Mouse (Mus musculus) cerebellum, postnatal 25 days (tissue): ENCODE measurements around the gene Pde4d.

ENCODE experiments used
- DNase-seq, 2 experiments: peaks; one replicate each; pipeline ENCODE4 v3.0.0; 2021; ENCODE audit warnings: mixed read lengths in 2 of 2

Gene Pde4d

GRCm38 (mm10) chr13:108449116-108450097 lies at the start of gene Pde4d:
Pde4d (plus strand) TSS chr13:108449948.
- DNase-seq, result no peak

- no peak for DNase-seq
These were observed 46.6 kb upstream of the Pde4d start for GRCm38 (mm10) chr13:108403197-108403596.

- DNase-seq, result no peak
These were observed 45.4 kb upstream of the Pde4d start for GRCm38 (mm10) chr13:108404372-108404771.

DNA sequence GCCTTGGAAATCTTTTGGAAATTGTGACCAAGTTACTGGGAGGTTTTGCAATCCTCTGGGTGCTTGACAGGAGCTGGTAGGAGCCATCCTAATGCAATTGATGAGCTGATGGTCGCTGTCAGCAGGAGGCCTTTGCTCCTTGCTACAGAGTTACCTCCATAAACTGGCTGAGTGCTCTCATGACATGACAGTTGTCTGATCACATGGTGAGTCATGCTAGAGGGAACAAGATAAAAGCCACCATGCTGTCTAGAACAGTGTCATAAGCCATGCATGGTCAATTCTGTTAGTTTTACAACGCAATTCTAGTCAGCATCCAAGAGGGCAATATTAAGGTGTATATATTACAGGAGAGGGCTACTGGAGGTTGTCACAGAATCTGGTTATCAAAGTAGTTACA lies 34.3 kb upstream of the Pde4d start:
- DNase-seq, result no peak

- no peak for DNase-seq
These were observed 30.8 kb upstream of the Pde4d start for GRCm38 (mm10) chr13:108418741-108419507.

DNA sequence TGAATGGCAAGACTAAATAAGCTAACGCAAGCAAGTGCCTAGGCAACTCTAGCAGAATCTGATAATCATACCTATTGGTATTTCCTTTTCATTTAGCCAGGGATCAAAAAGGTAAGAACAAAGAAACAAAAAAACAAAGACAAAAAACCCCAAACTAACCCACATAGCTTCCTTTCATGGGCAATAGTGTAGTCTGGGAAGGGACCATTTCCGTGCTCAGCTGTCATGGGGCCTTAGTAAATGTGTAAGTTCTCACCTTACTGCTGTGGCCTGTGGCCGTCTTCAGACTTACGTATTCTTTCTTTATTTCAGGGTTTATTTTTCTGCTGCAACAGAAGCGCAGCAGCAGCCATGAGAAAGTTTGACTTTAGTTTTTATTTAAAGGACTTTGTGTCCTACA lies 23.4 kb upstream of the Pde4d start:
- DNase-seq, result no peak

DNA sequence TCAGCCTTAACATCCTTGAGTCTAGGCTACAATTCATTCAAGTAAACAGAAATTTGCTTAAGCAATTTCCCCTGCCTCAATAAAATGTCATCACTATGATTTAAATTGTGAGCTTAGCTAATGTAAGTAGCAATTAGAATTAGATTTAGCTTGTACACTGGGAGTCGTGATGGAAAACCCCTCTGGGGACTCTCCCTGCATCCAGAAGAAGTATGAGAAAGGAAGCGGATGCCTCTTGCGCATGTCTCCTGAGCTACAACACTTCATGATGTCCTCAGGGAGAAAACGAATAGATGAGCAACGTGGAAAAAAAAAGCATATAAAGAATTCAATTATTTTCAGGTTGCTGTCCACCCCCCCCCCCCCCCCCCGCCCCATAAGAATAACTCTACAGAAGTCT lies 20.9 kb upstream of the Pde4d start:
- no peak for DNase-seq

DNA sequence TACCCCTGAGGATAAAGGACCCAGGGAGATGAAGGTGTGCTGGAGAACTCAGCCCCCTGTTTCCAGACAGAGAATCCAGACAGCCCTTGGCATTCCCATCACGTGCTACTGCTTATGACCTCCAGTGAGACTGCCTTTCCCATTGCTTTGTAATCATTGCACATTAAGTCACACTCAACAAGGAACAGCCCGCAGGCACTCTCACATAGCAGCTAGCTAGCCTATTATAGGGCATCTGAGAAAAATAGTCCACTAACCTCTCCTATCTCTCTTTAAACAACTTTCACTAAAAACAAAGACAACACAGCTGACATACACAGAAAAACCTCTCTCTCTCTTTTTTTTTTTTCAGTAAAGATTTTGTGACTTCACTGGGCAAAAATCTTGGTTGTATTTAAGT lies 20.1 kb upstream of the Pde4d start:
- DNase-seq, result no peak

- no peak for DNase-seq
These were observed 18.0 kb upstream of the Pde4d start for GRCm38 (mm10) chr13:108431776-108432175.

DNA sequence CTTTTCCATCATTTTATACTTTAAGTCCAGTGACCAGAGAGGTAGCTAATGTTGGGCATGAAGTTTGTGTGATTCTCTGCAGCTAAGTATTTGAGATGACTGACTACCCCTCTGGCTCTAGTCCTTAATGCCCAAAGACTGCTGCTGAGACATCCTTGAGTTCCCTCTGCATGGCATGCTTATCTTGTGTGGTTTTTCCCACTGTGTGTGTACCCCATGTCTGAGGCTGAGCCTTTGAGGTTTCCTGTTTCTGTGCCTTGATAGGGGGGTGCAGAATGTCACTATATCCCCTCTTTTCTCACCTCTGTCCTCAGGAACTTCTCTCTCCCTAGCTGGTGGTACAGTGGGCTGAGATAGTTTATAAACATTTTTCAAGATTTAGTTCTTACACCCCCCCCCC lies 14.1 kb upstream of the Pde4d start:
- DNase-seq, result no peak

DNA sequence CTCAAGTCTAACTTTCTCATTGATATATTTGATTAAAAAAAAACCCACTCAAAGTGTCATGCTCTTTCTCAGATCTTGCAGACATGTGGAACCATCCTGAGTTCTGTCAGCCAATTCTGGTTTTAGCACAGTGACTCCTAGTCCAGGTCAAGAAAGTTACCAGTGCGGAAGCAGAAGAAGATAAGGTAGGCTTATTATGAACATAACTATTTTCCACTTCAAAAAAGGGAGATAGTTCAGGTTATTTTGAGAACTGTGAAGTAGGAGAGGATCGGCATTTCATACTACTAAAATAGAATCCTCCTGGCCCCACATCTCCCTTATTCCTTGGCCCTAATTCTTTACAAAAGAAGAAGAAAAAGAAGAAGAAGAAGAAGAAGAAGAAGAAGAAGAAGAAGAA lies 12.3 kb upstream of the Pde4d start:
- no peak for DNase-seq

DNA sequence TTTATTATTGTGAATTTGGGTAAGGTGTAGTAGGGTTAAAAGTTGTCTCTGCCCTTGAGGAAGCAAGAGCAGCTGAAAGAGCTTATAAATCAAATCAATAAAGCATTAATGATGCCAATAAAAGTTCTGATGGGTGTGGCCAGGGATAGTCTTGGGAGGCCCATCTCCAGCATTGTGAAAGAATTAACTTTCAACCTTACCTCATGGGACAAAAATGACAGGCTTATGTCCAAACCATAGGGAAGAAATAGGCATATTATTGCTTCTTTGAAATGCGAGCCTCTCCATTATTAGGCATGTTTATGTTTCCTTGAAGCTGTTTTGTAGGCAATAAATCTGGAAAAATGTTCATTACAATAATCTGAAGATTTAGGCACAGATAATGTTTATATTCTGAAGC lies 10.7 kb upstream of the Pde4d start:
- DNase-seq, result no peak

- no peak for DNase-seq
These were observed 1.3 kb upstream of the Pde4d start for GRCm38 (mm10) chr13:108448348-108448931.

DNA sequence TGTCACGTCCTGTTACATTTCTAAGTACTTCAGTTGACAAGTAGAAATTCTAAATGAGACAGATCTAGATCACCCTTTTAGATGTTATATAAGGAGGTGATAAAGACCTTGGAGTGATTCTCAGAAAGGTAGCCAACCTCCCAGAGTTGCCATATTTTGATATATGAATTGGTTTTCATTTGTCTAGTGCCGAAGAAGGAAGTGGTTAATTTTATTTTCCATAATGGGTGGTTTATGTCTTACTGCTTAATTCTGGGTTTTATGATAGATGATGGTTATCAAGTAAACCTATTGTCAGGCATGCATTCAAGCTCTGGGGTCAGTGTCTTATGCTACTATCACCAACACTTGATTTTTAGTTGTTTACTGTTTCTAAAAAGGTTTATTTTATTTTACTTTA lies 1.4 kb downstream of the Pde4d start:
- no peak for DNase-seq

GRCm38 (mm10) chr13:108453064-108453919 lies 3.5 kb downstream of the Pde4d start:
- no peak for DNase-seq

DNA sequence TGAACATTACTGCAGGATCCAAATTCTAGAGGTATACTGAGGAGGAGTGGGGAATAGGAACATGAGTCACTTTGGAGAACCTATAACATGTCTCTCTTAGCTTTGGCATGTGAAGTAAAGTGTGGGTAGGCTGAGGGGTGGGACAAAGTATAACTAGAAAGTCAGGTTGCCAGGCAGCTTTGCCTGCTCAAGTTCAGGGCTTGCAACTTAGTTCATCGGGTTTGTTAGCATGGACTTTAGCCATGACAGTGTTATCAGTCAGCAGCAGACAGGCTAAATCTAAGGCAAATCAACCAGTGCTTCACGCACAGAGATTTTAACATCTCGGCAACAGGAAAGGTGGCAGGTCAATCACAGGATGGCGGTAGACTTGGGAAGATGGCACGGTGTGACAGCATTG lies 12.8 kb downstream of the Pde4d start:
- DNase-seq, result no peak

DNA sequence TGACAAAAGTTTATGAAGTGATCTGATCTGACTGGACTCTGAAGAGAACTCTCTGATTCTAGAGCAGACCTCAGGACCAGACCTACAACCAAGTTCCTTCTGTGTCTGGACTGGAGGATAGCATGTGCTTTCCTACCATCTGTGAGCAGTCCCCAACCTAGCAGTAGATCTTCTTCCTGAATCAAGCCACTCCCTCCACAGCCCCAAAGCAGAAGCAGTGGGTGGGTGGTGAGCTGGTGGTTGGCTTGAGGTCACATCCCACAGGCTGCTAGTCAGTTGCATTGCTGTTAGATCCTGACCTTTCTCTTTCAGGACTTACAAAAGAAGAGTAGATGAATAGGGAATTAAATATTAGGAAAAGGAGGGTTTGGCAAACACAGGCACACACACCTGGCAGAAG lies 16.0 kb downstream of the Pde4d start:
- no peak for DNase-seq

DNA sequence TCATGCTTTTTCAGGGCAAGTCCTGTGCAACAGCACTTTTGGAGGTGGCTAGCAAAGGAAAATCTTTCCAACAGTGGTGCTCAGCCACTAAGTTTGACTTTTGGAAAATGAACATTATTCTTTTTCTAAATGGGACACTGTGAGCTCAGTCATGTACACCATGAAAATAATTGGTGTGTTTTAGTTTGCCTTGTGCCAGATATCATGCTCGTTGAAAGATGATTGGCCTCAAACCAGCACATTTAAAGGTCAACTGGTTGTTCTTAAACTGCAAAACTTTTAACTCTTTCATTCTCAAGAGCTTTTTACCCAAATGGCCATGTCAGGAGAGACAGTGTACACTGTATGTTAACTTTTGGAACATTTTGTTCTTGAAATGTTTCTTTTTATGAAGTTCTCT lies 17.3 kb downstream of the Pde4d start:
- DNase-seq, result no peak

- DNase-seq, result no peak
These were observed 30.7 kb downstream of the Pde4d start for GRCm38 (mm10) chr13:108480451-108480850.

GRCm38 (mm10) chr13:108485036-108485435 lies 35.3 kb downstream of the Pde4d start:
- DNase-seq, result no peak

- DNase-seq, result no peak
These were observed 37.3 kb downstream of the Pde4d start for GRCm38 (mm10) chr13:108487066-108487465.

DNA sequence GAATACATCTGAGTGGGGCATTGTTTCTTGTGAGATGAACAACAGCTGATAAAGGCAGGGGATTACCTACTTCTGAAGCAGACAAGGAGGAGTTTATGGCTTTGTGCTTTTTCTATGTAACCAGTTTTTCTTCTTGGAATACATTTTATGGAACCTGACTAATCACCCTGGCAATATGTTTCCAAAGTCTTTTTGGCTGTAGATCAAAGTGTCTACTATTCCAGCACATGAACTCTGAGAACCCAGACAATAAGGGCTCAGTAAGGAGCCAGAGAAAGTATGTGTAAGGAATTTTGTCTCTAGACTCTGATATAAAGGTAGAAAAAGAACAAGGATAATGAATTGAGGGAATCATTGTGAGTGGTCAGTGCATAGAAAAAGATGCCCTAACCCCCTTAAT lies 40.1 kb downstream of the Pde4d start:
- DNase-seq, result no peak

DNA sequence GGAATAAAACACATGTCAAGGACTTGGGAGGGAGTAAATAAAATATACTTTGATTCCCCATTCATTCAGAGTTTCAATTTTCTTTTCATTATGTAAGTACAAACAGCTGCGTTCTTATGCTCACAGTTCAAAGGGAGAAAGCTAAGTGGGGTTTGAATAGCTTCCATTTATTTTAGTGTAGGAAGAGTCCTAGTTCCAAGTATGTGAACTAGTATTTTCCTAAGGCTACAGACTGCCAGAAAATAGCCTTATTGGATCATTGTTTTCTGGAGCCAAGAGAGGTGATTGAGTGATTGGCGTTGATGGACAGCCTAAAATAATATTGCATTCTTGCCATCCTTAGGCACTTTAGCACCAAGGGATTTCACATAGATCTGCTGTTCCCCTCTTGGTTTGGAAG lies 41.1 kb downstream of the Pde4d start:
- no peak for DNase-seq
